Mouse (Mus musculus): ENCODE measurements around the gene Slc43a2.

Gene Slc43a2

GRCm38 (mm10) chr11:75531469-75532242 lies at the start of gene Slc43a2:
TSS of gene Slc43a2 (plus strand) at chr11:75531694.
- CTCF ChIA-PET, result no interaction called here

GRCm38 (mm10) chr11:75486192-75486591 lies 45.3 kb upstream of the Slc43a2 start:
- CTCF ChIA-PET, result interaction anchor here (0.6 to 1.5 kb wide), 5 partner anchors 26 to 525 kb away, joined by 3 to 5 read pairs (median 4); partner anchors contain the start of genes Tlcd2 and Wdr81

- CTCF ChIA-PET, result interaction anchor here (0.6 to 1.5 kb wide), 6 partner anchors 14 to 313 kb away, joined by 3 to 6 read pairs (median 3); partner anchors contain the start of genes Rilp and Tlcd2
Measured at GRCm38 (mm10) chr11:75486601-75487285, 44.8 kb upstream of the Slc43a2 start, which contains the start of gene Prpf8. TSS of gene Prpf8 (plus strand) at chr11:75486816.

GRCm38 (mm10) chr11:75487496-75487895 lies 44.0 kb upstream of the Slc43a2 start:
- CTCF ChIA-PET, result interaction anchor here (0.6 to 1.5 kb wide), 5 partner anchors 13 to 176 kb away, joined by 3 to 6 read pairs (median 3); partner anchors contain the start of genes Rilp and Tlcd2

GRCm38 (mm10) chr11:75494296-75495049 lies 37.0 kb upstream of the Slc43a2 start:
- CTCF ChIA-PET, result no interaction called here

GRCm38 (mm10) chr11:75498126-75498525 lies 33.4 kb upstream of the Slc43a2 start:
- CTCF ChIA-PET, result interaction anchor here (0.5 to 0.7 kb wide), 2 partner anchors 35 to 491 kb away, joined by 3 to 5 read pairs; no protein-coding TSS in a partner anchor

GRCm38 (mm10) chr11:75508162-75508561 lies 23.3 kb upstream of the Slc43a2 start:
- CTCF ChIA-PET, result no interaction called here

- CTCF ChIA-PET, result interaction anchor here (1.2 kb wide), 1 partner anchor 22 kb away, joined by 6 read pairs; no protein-coding TSS in a partner anchor
Measured at GRCm38 (mm10) chr11:75508904-75509303, 22.6 kb upstream of the Slc43a2 start.

- CTCF ChIA-PET, result interaction anchor here (1.2 kb wide), 2 partner anchors 16 to 23 kb away, joined by 4 to 6 read pairs; no protein-coding TSS in a partner anchor
Measured at GRCm38 (mm10) chr11:75509741-75510626, 21.5 kb upstream of the Slc43a2 start, which contains the start of gene Rilp. TSS of gene Rilp (plus strand) at chr11:75510094.

GRCm38 (mm10) chr11:75510627-75510993 lies 20.9 kb upstream of the Slc43a2 start:
- CTCF ChIA-PET, result interaction anchor here (0.5 to 1.2 kb wide), 2 partner anchors 15 to 128 kb away, joined by 4 to 5 read pairs; no protein-coding TSS in a partner anchor

- CTCF ChIA-PET, result interaction anchor here (0.5 to 0.8 kb wide), 2 partner anchors 31 to 128 kb away, joined by 3 to 5 read pairs; no protein-coding TSS in a partner anchor
Measured at GRCm38 (mm10) chr11:75511213-75511612, 20.3 kb upstream of the Slc43a2 start.

GRCm38 (mm10) chr11:75512301-75513018 lies 19.0 kb upstream of the Slc43a2 start:
- CTCF ChIA-PET, result no interaction called here

GRCm38 (mm10) chr11:75513336-75513735 lies 18.2 kb upstream of the Slc43a2 start, which contains the start of gene Scarf1:
TSS of gene Scarf1 (plus strand) at chr11:75513540.
- CTCF ChIA-PET, result no interaction called here

- CTCF ChIA-PET, result no interaction called here
Measured at GRCm38 (mm10) chr11:75515186-75515585, 16.3 kb upstream of the Slc43a2 start.

GRCm38 (mm10) chr11:75519834-75520633 lies 11.5 kb upstream of the Slc43a2 start:
- CTCF ChIA-PET, result no interaction called here

GRCm38 (mm10) chr11:75521609-75522008 lies 9.9 kb upstream of the Slc43a2 start:
- CTCF ChIA-PET, result no interaction called here

- CTCF ChIA-PET, result no interaction called here
Measured at GRCm38 (mm10) chr11:75522793-75523192, 8.7 kb upstream of the Slc43a2 start.

- CTCF ChIA-PET, result interaction anchor here (1.1 kb wide), 1 partner anchor 16 kb away, joined by 4 read pairs; the partner anchor contains the start of gene Rilp
Measured at GRCm38 (mm10) chr11:75525531-75526125, 5.9 kb upstream of the Slc43a2 start.
